Mouse (Mus musculus): Measurements from ENCODE around the gene Bsdc1. TPM values are rescaled to one million over a fixed set of nuclear protein-coding genes. Genes with fewer than 3 reads are reported as not detected.

Bsdc1 gene
- total and polyA plus RNA-seq, 3 experiments: 14.1 to 19.2 TPM; not detected in 1

- TF ChIP-seq POLR2AphosphoS5 (IDR thresholded peaks at IDR 0.05; ENCODE audit: borderline replicate concordance, low read depth, low read length) (no peak), TCF12 (IDR thresholded peaks at IDR 0.05; ENCODE audit: low read depth, low read length) (peak; percentile 98), USF1 (IDR thresholded peaks at IDR 0.05; ENCODE audit: low read depth, low read length) (no peak), GATA1 (IDR thresholded peaks at IDR 0.05; ENCODE audit: low read depth, low read length) (peak; percentile 96), EP300 (IDR thresholded peaks at IDR 0.05; ENCODE audit: low read depth in 1 of 2, low read length in 2 of 2) (peak; percentile 95), ETS1 (IDR thresholded peaks at IDR 0.05; ENCODE audit: low read depth, low read length) (peak; percentile 83), ZKSCAN1 (IDR thresholded peaks at IDR 0.05; ENCODE audit: low read depth, low read length) (no peak), CHD2 (IDR thresholded peaks at IDR 0.05; ENCODE audit: low read length) (no peak), POLR2AphosphoS2 (IDR thresholded peaks at IDR 0.05; ENCODE audit: low read length) (no peak), NELFE (IDR thresholded peaks at IDR 0.05; ENCODE audit: low read depth, low read length) (no peak), RCOR1 (IDR thresholded peaks at IDR 0.05; ENCODE audit: low read depth, low read length) (peak; percentile 73; the same call in 1 of the 2 replicates), MEF2A (IDR thresholded peaks at IDR 0.05; ENCODE audit: extremely low read depth, insufficient replicate concordance, low read depth, low read length, poor library complexity, severe bottlenecking) (0 out of 2 replicates have a peak, but pooled peaks have one; percentile 39), MYB (IDR thresholded peaks at IDR 0.05; ENCODE audit: low read depth, low read length) (no peak), MAX (IDR thresholded peaks at IDR 0.05; ENCODE audit: low read length) (peak; percentile 58; the same call in 1 of the 2 replicates), POLR2A (IDR thresholded peaks at IDR 0.05; ENCODE audit: control insufficient read depth in 1 of 2, insufficient read depth in 1 of 2, low read depth in 1 of 2, low read length in 2 of 2, poor library complexity in 1 of 2) (no peak), E2F4 (IDR thresholded peaks at IDR 0.05; ENCODE audit: borderline replicate concordance, low read depth, low read length) (no peak)
Observed at GRCm38 (mm10) chr4:129416478-129416877, 44.9 kb upstream of the Bsdc1 start (continued).

- Histone ChIP-seq H3K36me3 (ENCODE audit: control insufficient read depth in 1 of 2, insufficient read depth in 2 of 2, low read length in 2 of 2) (peaks cover 0 to 10% of the 10 kb centered on the region in 2 experiments; a peak in 2 of 4 replicates), H3K9me3 (replicated peaks; ENCODE audit: insufficient read depth, low read length) (no peaks in the 10 kb centered on the region), H3K79me2 (ENCODE audit: control insufficient read depth, insufficient read depth, low read length, poor library complexity) (no peaks in the 10 kb centered on the region), H3K4me3 (ENCODE audit: control insufficient read depth in 1 of 2, insufficient read depth in 1 of 2, low read depth in 2 of 2, low read length in 2 of 2) (no peak overlapping the region), H3K27ac (ENCODE audit: control insufficient read depth, low read depth, low read length) (no peak overlapping the region), H3K4me1 (ENCODE audit: control insufficient read depth in 1 of 2, insufficient read depth in 2 of 2, low read length in 2 of 2) (peaks cover 0 to 17% of the 10 kb centered on the region in 2 experiments; a peak in 3 of 4 replicates), H3K27me3 (ENCODE audit: control insufficient read depth in 1 of 2, insufficient read depth in 2 of 2, low read length in 2 of 2) (peaks cover 0 to 2% of the 10 kb centered on the region in 2 experiments; a peak in 2 of 4 replicates), H3K9ac (ENCODE audit: control insufficient read depth, low read depth, low read length, poor library complexity, severe bottlenecking) (no peak overlapping the region)
- peak; percentile 33 for DNase-seq (ENCODE audit: low read depth, low spot score)
- TF ChIP-seq TCF12 (IDR thresholded peaks at IDR 0.05; ENCODE audit: low read depth, low read length) (no peak), SIN3A (IDR thresholded peaks at IDR 0.05; ENCODE audit: low read length) (no peak), NRF1 (IDR thresholded peaks at IDR 0.05; ENCODE audit: insufficient read depth, low read depth, low read length, poor library complexity, severe bottlenecking) (no peak), EP300 (IDR thresholded peaks at IDR 0.05; ENCODE audit: low read depth in 1 of 2, low read length in 2 of 2) (no peak), MAZ (IDR thresholded peaks at IDR 0.05; ENCODE audit: low read depth, low read length) (no peak), POLR2A (IDR thresholded peaks at IDR 0.05; ENCODE audit: control insufficient read depth in 1 of 2, insufficient read depth in 1 of 2, low read depth in 1 of 2, low read length in 2 of 2, poor library complexity in 1 of 2) (no peak), ZC3H11A (IDR thresholded peaks at IDR 0.05; ENCODE audit: low read depth, low read length) (0 out of 2 replicates have a peak, but pooled peaks have one; percentile 9), CTCF (IDR thresholded peaks at IDR 0.05 in 2 of 3, conservative IDR thresholded peaks at IDR 0.05 in 1 of 3; ENCODE audit: control insufficient read depth in 1 of 3, insufficient read depth in 1 of 3, low read depth in 2 of 3, low read length in 3 of 3, poor library complexity in 1 of 3, severe bottlenecking in 1 of 3) (peak; percentile 7 to 43 (median 25); a peak in 3 of 6 replicates), ZKSCAN1 (IDR thresholded peaks at IDR 0.05; ENCODE audit: low read depth, low read length) (no peak), KAT2A (conservative IDR thresholded peaks at IDR 0.05; ENCODE audit: low read depth, low read length) (no peak)
Observed at GRCm38 (mm10) chr4:129418321-129418720, 43.1 kb upstream of the Bsdc1 start.
